Mouse (Mus musculus) kidney, adult 2 months (tissue): Measurements from ENCODE around the gene Pls1.

ENCODE experiments used
- CTCF ChIP-seq: fragments of 200-500 bp; conservative IDR thresholded peaks from 2 replicates; pipeline ENCODE4 v1.5.1; 2011; ENCODE audit warnings: low read depth, mild to moderate bottlenecking, control low read depth, low read length, moderate library complexity, mixed read lengths; ENCODE audit not compliant: insufficient read depth, insufficient read length
- POLR2A ChIP-seq: fragments of 200-500 bp; IDR thresholded peaks from one replicate; pipeline ENCODE4 v1.6.1; 2011; ENCODE audit warnings: low read depth, low read length, control low read depth

- TF ChIP-seq CTCF (no peak), POLR2A (no peak)
These were observed 29.4 kb downstream of the Pls1 start for GRCm38 (mm10) chr9:95815706-95816105.
